Mouse (Mus musculus): Measurements from ENCODE around the gene Knstrn. TPM values are rescaled to one million over a fixed set of nuclear protein-coding genes. Genes with fewer than 3 reads are reported as not detected.

Gene Knstrn
- total RNA-seq, 2 experiments from 2014 or later, result 2.4 to 3.2 TPM

DNA sequence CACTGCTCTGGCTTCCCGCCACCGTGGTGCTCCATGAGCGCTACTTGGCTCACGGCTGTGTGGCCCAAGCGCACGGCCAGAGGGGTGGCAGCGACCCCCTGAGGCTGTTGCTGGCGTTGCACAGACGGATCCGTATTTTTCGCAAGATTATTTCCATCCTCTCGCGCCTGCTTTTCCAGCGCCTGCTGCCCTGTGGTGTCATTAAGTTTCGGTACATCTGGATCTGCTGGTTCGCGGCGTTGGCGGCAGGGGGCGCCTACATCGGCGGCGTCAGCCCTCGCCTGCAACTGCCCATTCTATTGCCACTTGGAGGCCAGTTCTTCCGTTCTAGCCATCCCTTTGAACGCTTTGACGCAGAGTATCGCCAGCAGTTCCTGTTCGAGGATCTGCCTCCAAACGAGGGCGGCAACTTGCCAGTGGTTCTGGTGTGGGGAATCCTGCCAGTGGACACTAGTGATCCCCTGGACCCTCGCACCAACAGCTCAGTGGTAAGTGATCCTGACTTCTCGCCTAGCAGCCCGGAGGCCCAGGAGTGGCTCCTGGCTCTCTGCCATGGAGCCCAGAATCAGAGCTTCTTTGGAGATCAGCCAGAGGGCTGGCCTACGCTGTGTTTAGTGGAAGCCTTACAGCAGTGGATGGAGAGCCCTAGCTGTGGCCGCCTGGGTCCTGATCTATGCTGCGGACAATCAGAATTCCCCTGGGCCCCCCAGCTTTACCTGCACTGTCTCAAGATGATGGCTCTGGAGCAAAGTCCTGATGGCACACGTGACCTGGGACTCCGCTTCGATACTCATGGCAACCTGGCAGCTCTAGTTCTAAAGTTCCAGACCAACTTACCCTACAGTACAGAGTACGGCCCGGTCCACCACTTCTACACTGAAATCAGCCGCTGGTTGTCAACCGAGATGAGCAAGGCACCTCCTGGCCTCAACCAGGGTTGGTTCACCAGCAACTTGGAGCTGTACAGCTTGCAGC lies 23.0 kb upstream of the Knstrn start:
- DNase-seq (ENCODE audit: low spot score in 2 of 2), result peak; percentile 70 to 72

DNA sequence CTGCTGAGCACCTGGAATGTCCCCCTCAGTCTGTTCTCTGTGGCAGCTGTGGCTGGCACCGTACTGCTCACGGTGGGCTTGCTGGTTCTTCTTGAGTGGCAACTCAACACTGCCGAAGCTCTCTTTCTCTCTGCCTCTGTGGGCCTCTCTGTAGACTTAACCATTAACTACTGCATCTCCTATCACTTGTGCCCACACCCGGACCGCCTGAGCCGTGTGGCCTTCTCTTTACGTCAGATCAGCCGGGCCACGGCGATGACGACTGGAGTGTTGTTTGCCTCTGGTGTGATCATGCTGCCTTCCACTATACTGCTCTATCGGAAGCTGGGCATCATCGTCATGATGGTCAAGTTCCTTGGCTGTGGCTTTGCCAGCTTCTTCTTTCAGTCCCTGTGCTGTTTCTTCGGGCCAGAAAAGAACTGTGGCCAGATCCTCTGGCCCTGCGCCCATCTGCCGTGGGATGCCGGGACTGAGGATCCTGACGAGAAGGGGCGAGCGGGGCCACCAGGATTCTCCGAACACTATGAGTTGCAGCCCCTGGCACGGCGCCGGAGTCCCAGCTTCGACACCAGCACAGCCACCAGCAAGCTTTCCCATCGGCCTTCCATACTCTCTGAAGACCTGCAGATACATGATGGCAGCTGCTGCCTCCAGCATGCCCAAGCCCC lies 22.1 kb upstream of the Knstrn start:
- no peak for DNase-seq (ENCODE audit: low spot score in 2 of 2)

DNA sequence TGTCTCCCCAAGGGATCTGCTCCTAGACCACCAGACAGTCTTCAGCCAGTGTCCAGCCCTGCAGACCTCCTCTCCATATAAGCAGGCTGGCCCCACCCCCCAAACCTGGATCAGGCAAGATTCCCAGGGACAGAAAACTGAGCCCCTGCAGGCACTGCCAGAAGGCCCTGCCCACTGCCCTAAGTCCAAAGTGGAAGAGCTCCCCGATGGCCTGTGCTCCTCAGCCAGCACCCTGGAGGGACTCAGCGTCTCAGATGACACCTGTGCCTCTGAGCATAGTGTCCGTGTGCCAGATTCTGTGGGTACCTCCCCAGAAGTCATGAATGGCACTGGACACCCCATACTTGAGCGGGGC lies 21.6 kb upstream of the Knstrn start:
- no peak for DNase-seq (ENCODE audit: low spot score in 2 of 2)

DNA sequence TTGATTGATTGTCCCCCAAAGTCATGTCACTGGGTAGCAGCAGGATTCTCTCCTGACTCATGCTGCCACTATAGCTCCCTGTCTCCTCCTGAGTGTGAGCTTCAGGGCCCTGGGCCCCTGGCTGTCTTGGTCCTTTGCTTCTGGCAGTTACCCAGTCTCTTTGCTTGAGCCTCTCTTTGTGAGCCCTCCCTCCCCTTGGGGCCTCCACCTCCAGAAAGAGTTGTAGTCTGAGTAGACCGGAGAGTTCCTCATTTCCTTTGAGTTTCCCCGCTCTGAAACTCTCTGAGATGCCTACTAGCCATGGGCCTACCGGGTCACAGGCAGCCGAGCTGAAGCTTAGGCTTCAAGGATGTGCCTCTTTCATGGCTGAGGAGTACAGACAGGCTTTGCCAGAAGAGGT lies 20.2 kb upstream of the Knstrn start:
- DNase-seq (ENCODE audit: low spot score in 2 of 2), result no peak

DNA sequence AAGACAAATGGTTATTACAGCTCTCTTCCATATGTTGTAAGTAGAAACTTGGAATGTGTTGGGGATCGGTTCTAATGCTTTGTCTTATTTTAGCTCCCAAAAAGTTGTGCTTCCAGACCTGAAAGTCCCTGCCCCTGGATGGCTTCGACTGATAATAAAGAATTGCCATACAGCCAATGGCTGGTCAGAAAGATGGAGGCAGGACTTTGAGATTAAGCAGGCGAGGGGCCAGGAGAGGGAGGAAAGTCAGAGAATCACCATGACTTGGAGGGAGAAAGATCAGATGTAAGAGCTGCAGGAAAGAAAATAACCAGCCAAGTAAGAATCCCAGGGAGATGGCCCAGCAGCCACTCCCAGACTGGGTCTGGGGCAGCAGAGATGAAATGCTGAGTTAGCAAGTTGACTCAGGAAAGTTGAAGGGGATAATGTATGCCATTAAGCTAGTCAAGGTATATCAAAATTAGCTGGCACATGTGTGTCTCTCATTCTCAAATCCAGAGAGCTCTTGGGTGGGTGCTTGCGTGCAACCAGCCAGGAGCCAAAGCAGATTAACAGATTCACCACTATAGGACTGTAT lies 11.2 kb upstream of the Knstrn start:
- DNase-seq (ENCODE audit: low spot score in 2 of 2), result no peak

DNA sequence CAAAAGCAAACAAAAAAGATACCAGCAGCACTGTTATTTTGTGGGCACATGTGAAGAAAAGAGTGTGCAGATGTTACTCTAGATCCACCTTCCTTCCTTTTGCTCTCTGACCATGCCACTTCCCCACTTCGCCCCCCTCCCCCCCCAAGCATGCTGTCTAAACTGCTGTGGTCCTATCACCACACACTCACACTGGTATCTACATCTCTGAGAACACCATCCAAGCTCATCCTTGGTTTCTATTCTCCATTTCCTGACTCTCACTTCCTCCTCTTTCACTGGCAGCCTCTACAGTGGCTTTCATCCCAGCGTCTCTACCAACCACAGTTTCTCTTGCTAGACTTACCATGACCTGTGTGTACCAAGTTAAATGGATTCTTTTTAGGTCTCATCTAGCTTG lies 9.3 kb upstream of the Knstrn start:
- no peak for DNase-seq (ENCODE audit: low spot score in 2 of 2)

DNA sequence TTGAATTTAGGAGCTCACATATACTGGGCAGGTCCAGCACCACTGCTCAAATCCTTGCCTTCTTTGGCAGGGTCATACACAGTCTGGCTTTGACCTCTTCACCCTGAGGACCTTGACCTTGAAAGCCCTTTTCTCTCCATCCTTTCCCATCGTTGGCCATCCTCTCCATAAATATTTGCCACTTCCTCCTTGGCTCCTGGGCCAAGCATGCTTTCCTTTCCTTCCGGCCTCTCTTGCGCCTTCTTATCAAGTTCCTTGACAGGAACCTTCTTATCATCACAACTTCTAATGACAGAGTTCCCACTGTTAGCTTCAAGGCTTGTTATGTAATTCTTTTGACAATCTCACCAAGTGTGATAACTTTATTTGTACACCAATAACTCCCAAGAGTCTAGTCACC lies 8.7 kb upstream of the Knstrn start:
- DNase-seq (ENCODE audit: low spot score in 2 of 2), result no peak

DNA sequence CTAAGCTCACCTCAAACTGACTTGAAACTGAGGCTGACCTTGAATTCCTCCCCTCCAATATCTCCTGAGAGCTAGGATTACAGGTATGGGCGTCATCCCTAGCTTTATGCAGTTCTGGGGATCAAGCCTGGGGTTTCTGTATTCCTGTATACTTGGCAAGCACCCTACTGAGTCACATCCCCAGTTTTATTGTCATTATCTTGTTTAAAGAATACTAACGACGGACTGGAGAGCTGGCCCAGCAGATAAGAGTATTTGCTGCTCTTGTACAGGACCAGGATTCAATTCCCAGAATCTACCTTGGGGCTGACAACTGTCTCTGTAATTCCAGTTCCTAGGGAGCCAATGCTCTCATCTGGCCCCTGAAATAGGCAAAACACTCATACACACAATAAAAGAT lies 8.0 kb upstream of the Knstrn start:
- no peak for DNase-seq (ENCODE audit: low spot score in 2 of 2)

DNA sequence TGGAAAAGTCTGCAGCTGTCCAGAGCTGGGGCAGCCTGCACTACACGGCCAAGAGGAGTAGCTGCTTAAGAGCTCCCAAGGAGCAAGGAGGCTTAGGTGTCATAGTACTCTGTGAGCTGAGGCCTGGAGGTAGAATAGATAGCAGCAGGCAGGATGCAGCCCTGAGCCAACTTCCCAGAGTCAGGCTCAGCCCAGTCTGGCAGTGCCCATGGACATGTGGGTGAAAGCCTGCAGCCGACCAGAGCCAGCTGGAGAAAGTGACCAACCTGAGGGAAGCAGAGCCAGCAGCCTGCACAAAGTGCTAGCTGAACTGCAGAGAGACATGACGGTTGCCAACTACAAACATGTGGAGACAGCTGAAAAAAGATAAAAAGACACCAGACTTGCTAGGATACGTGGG lies 6.9 kb upstream of the Knstrn start:
- DNase-seq (ENCODE audit: low spot score in 2 of 2), result no peak

DNA sequence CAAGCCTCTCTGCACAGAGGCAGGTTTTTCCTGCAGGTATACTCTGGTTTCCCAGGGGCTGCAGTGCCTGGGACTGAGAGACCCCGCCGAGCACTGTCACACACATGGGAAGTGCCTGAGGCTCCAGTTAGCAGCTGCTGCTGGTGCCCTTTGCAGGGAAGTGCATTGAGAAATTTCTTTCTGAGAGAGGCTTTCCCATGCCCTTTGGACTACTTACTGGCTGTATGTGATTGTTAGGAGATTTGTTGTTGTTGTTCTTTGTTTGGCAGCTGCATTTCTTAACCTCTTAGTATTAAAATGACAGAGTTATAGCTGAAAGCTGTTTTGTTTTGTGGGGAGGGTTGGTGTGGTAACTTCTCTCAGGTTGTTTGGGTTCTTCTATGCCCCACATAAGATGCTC lies 2.9 kb upstream of the Knstrn start:
- DNase-seq (ENCODE audit: low spot score in 2 of 2), result no peak

DNA sequence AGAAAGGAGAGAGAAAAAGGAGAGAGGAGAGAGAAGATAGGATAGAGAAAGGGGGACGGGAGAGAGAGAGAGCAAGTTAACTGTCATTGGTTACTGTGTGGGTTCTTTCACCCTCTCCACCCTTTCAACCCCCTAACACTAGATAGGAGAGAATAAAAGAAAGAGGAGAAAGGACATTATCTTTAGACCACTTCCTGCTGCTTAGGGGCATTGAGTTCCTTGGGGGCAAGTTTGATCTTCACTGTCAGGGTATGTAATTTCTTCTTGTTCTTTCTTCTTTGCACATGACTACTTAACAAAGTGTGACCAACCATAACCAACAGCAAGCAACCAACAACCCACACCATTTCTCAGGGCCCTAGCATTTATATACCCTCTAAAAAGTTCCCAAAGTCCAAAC lies 1.1 kb upstream of the Knstrn start:
- DNase-seq (ENCODE audit: low spot score in 2 of 2), result no peak

DNA sequence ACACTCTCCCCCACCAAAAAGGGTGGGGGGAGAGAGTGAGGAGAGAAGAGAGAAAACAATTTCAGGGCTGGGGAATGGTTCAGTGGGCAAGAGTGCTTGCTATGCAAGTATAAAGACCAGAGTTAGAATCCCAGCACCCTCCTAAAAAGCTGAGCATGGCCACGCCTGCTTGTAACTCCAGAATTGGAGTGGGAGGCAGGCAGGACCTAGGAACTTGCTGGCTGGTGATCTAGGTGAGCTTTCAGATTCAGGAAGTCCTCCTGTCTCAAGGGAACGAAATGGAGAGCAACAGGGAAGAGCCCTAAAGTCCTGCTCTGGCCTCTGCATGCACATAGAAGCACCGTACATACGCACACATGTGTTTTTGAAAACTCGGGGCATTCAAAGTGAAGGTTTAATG lies 9.0 kb downstream of the Knstrn start:
- DNase-seq (ENCODE audit: low spot score in 2 of 2), result no peak

DNA sequence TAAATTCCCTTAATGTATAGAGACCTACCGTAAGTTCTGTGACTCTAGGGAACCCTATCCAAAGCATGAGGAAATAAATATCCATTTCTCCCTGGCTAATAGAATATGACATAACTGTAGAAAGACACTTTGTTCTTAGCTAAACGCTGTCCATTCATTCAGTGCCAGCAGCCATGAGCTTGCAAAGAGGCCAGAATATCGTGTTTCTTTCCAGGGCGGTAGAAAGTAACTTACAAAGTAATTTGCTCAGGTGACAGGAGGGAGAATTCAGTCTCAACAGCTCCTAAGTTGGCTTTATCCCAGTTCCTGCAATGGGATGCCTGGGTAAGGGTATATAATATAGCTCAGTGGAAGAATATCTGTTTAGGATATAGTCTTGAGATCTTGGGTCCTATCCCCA lies 10.6 kb downstream of the Knstrn start:
- DNase-seq (ENCODE audit: low spot score in 2 of 2), result no peak

DNA sequence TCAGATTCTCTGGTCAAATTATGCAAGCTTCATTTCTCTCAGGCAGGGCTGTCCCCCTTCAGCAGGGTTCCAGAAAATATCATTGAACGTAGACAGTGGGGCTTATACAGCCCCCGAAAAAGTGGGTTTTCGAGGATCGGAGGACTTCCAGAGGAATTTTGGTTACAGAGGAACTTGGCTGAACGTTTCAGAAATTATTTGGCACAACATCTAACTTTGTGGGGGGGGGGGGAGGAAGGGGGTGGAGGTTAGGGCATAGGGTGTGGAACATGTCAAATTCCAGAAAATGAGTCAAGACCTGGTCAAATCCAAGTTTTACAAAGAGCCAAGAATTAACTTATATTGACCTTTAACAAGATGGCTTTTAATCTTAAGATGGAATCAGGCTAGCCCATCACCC lies 15.3 kb downstream of the Knstrn start:
- no peak for DNase-seq (ENCODE audit: low spot score in 2 of 2)

DNA sequence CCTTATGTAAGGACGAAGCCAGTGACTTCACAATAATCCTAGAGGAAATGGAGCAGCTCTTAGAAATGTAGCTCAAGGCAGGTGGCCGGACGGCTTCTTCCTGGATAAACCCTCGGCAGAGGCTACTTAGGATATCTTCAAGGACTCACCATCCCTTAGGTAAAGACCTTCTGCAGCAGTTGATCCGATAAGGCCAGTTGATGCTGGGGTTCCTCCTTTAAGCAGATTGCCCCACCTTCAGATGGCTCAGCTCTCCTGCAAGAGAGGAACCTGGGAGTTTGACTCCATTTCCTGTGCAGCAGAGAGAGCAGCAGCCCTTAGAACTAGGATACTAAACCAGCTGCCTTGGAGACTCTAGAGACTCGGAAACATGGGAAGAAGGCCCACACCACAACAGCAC lies 20.3 kb downstream of the Knstrn start:
- DNase-seq (ENCODE audit: low spot score in 2 of 2), result no peak

DNA sequence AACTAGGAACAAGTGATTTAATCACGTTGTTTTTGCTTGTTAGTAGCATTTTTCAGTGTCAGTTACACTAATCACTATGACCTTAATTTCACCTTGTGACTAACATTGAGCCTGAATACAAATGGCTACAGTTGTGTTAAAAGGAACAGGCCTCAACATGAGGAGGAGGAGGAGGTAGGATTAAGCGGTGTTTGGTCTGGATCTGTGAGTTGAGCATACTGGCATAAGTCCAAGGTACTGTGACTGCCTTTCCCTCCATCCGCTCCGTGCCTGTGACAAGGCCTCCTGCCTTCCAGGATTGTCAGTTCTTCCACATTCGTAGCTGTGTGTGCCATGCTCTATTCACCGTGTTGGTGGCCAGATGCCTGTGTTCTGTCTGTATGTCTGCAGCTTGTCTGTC lies 21.3 kb downstream of the Knstrn start:
- no peak for DNase-seq (ENCODE audit: low spot score in 2 of 2)

DNA sequence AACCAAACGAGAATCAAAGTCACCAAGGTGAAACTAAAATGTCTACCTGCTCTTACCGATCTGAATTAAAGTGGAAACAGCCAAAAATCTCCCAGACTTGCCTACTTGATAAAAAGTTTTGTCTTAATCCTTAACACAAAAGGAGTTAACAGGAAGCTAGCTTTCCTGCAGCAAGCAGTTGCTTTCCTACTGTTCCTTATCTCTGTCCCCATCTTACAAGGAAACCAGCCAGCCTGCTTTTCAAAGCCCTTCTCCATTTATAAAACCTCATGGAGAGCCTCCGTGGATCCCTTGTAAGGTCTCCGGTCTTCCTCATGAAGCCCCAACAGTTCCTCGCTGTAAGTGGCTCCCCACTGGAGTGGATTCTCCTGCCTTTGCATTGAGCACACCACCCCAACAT lies 24.5 kb downstream of the Knstrn start:
- DNase-seq (ENCODE audit: low spot score in 2 of 2), result no peak

DNA sequence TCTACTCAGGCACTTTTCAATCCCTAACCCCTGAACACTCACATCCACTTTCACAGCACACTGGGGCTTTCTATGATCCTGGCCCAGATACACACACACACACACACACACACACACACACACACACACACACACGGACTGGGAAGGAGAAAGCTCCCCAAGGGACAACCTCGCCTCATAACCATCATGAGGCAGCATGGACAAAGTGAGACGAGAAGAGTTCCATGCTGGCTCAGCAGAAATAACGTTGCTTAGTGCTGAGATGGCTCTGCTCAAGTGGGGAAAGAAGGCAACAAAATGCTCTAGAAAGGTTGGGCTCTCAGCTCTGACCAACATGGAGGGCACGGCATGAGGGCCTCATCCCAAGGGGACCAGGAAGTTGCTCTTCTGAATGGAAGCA lies 27.4 kb downstream of the Knstrn start:
- no peak for DNase-seq (ENCODE audit: low spot score in 2 of 2)

DNA sequence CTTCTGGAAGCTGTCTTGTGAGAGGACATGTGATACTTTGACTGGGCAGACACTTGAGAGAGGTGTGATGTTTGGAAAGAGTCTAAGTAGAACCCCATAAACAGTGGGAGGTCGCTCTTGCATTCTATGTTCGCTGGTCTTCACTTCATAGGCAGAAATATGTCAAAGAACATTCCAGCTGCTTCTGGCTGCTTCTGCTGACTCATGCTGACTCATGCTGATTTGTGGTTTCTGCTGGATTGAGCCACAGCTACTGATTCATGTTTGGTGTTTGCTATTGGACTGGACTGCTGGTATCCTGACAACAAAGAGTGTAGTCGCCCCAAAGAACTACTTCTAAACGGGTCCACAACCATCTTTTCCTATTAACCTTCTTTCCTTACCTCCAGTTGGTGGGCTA lies 28.0 kb downstream of the Knstrn start:
- DNase-seq (ENCODE audit: low spot score in 2 of 2), result no peak

DNA sequence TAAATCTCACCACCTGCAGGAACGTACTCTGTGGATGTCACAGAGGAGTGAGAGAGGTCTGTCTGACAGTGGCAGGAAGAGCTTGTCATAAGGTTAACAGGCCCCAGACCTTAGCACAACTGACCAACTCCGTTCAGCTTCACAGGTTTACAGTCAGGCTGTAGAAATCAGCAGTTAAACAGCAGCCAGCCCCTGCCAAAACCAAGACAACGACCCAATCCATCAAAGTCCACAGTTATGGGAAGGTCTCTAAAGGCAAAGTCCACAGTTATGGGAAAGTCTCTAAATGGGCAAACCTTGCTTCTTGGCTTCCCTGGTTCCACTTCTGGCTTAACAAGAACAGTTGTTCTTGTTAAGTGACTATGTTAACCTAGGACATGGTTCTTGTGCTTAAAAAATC lies 30.6 kb downstream of the Knstrn start:
- DNase-seq (ENCODE audit: low spot score in 2 of 2), result no peak

DNA sequence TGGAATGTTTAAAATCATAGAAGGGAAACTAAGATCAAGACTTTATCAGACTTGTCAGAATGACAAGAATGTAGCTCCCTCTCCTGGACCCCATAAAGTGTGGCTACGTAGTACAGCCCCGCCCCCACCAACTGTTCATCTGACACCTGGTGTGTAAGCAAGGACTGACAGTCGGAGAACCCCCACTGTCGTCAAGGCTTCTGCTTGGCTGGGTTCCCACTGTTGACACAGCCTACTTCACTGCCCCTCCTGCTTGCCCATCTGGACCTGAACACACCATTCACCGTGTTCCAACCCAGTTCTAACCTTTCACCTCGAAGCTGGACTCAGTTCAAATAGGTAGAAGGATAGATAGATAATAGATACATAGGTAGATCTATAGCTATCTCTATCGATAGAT lies 32.4 kb downstream of the Knstrn start:
- no peak for DNase-seq (ENCODE audit: low spot score in 2 of 2)

DNA sequence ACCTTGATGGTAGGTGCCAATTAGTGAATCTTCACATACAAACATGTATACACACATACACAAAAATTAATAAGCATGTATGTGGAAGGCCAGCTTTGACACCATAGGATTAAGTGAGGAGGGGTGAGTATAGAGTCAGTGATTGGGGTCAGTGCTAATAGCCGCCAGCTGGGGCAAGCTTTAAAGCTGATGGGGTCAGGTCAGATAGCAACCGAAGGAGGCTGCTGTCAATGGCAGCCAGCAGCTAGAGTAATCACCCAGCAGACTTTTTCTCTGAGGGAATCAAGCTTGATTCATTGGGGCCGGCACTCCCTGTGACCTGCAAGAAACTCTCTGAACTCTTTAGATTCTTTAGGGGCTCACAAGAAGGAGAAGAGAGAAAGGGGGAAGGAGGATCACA lies 38.0 kb downstream of the Knstrn start:
- DNase-seq (ENCODE audit: low spot score in 2 of 2), result no peak
